Mouse (Mus musculus): ENCODE data around the gene Slc31a2. TPM values are rescaled to one million over a fixed set of nuclear protein-coding genes. Genes with fewer than 3 reads are reported as not detected.

The Slc31a2 gene
- total and polyA plus RNA-seq, 3 experiments: 6.2 to 8.6 (median 6.9) TPM

DNA sequence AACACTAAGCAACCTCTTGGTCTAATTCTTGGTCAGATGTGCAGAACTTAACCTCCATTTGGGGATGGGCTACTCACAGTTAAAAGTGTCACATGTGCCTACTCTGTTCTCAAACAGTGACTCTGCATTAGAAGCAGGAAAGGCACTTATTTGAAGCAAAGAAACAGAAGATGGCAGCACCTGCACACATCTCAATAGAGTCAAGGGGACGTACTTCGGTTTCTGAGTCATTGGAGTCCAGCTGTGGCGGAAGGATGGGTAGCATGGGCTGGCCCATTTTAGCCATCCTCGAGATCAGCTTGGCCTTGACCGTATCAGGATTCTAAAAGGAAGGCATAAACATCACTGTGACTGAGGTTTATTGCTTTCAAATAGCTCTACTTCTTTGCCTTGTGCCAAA is 69.6 kb downstream of the Slc31a2 start:
- Histone ChIP-seq H3K4me3 (replicated peaks in 1 of 3; ENCODE audit: low read depth in 2 of 3, low read length in 2 of 3, poor library complexity in 1 of 3) (no peak overlapping the region), H3K79me2 (replicated peaks; ENCODE audit: control insufficient read depth, extremely low read depth, insufficient read depth, poor library complexity, severe bottlenecking) (no peaks in the 10 kb centered on the region), H3K4me2 (ENCODE audit: insufficient read depth, low read depth, poor library complexity, severe bottlenecking) (no peak overlapping the region), H3K4me1 (ENCODE audit: control insufficient read depth in 1 of 2, insufficient read depth in 2 of 2) (no peaks in the 10 kb centered on the region), H3K9me3 (replicated peaks; ENCODE audit: low read length) (no peaks in the 10 kb centered on the region), H3K9ac (ENCODE audit: insufficient read depth, low read depth) (no peak overlapping the region), H3K27ac (ENCODE audit: insufficient read depth, low read depth) (no peak overlapping the region), H3K27me3 (replicated peaks) (no peaks in the 10 kb centered on the region), H3K36me3 (replicated peaks in 1 of 2; ENCODE audit: control insufficient read depth in 1 of 2, insufficient read depth in 1 of 2, low read length in 1 of 2) (peaks cover 48 to 88% of the 10 kb centered on the region in 2 experiments)
- TF ChIP-seq CHD1 (IDR thresholded peaks at IDR 0.05; ENCODE audit: low read depth, low read length): no peak
- TF ChIP-seq BHLHE40 (IDR thresholded peaks at IDR 0.05; ENCODE audit: low read depth, low read length): no peak
- peak; percentile 40 for TF ChIP-seq RAD21 (IDR thresholded peaks at IDR 0.05; ENCODE audit: low read depth, low read length)
- TF ChIP-seq CTCF (conservative IDR thresholded peaks at IDR 0.05 in 1 of 2, IDR thresholded peaks at IDR 0.05 in 1 of 2; ENCODE audit: low read depth in 2 of 2, low read length in 2 of 2): peak in 1 of 2 experiments; percentile 41; a peak in 2 of 4 replicates
- no peak for DNase-seq (ENCODE audit: extremely low read depth)
- dilution Hi-C loops (cut with MboI; ENCODE audit: extremely low pct_ligation_motif_present, extremely low pct_unique_long_range_greater_than_20kb, low sequenced_read_pairs): no loop called here
- in situ Hi-C loops (cut with MboI; ENCODE audit: low pct_ligation_motif_present, low pct_unique_long_range_greater_than_20kb, low sequenced_read_pairs): no loop called here

DNA sequence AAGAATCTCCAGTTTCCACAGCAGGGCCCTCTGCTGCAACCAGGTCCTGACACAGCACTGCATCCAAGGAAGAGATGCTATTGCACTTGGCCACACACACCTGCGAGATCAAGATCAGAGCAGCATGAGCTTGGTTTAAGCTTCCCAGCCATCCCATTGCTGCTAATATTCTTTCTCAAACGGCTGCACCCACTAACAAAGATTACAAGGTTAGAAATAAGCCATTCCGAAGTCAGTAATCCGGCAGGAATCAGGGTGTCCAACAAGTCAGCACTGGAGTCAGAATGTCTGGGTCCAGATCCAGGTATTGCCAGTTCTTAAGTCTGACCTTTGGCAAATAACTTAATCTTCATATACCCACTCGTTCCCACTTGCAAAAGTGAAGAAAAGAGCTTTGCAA is 76.2 kb downstream of the Slc31a2 start:
- no peaks in the 10 kb centered on the region for H3K4me1 ChIP-seq (ENCODE audit: control insufficient read depth in 1 of 2, insufficient read depth in 2 of 2)
- no peaks in the 10 kb centered on the region for H3K79me2 ChIP-seq (replicated peaks; ENCODE audit: control insufficient read depth, extremely low read depth, insufficient read depth, poor library complexity, severe bottlenecking)
- no peak overlapping the region for H3K4me2 ChIP-seq (ENCODE audit: insufficient read depth, low read depth, poor library complexity, severe bottlenecking)
- H3K9ac ChIP-seq (ENCODE audit: insufficient read depth, low read depth): no peak overlapping the region
- DNase-seq (ENCODE audit: extremely low read depth): no peak
- TF ChIP-seq PAX5 (IDR thresholded peaks at IDR 0.05; ENCODE audit: low read length): no peak
- TF ChIP-seq ELF1 (IDR thresholded peaks at IDR 0.05; ENCODE audit: low read depth, low read length): no peak
- TF ChIP-seq HCFC1 (IDR thresholded peaks at IDR 0.05; ENCODE audit: low read depth, low read length): no peak
- no peak for TF ChIP-seq GABPA (IDR thresholded peaks at IDR 0.05; ENCODE audit: insufficient replicate concordance, low read depth, low read length)
- no peak for TF ChIP-seq MAZ (IDR thresholded peaks at IDR 0.05; ENCODE audit: low read depth, low read length)
- H3K36me3 ChIP-seq (replicated peaks in 1 of 2; ENCODE audit: control insufficient read depth in 1 of 2, insufficient read depth in 1 of 2, low read length in 1 of 2): peaks cover 56 to 88% of the 10 kb centered on the region in 2 experiments
- no peaks in the 10 kb centered on the region for H3K27me3 ChIP-seq (replicated peaks)
- no peak overlapping the region for H3K4me3 ChIP-seq (replicated peaks in 1 of 3; ENCODE audit: low read depth in 2 of 3, low read length in 2 of 3, poor library complexity in 1 of 3)
- dilution Hi-C loops (cut with MboI; ENCODE audit: extremely low pct_ligation_motif_present, extremely low pct_unique_long_range_greater_than_20kb, low sequenced_read_pairs) (no loop called here), in situ Hi-C loops (cut with MboI; ENCODE audit: low pct_ligation_motif_present, low pct_unique_long_range_greater_than_20kb, low sequenced_read_pairs) (no loop called here)
- no peaks in the 10 kb centered on the region for H3K9me3 ChIP-seq (replicated peaks; ENCODE audit: low read length)
- H3K27ac ChIP-seq (ENCODE audit: insufficient read depth, low read depth): no peak overlapping the region

DNA sequence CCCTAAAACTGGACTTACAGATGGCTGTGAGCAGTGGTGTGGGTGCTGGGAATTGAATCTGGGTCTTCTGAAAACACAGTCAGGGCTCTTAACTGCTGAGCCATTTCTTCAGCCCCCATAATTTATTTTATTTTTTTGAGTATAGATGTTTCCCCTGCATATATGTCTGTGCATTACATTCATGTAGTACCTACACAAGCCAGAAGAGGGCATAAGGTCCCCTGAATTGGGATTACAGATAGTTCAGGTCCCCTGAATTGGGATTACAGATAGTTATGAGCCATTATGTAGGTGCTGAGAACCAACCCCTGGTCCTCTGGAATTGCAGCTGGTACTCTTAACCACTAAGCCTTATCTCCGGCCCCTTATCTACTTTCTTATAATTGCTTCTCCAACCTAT is 81.6 kb downstream of the Slc31a2 start:
- Histone ChIP-seq H3K36me3 (replicated peaks in 1 of 2; ENCODE audit: control insufficient read depth in 1 of 2, insufficient read depth in 1 of 2, low read length in 1 of 2) (peaks cover 53 to 85% of the 10 kb centered on the region in 2 experiments), H3K9me3 (replicated peaks; ENCODE audit: low read length) (no peaks in the 10 kb centered on the region), H3K79me2 (replicated peaks; ENCODE audit: control insufficient read depth, extremely low read depth, insufficient read depth, poor library complexity, severe bottlenecking) (no peaks in the 10 kb centered on the region), H3K4me2 (ENCODE audit: insufficient read depth, low read depth, poor library complexity, severe bottlenecking) (no peak overlapping the region), H3K4me3 (replicated peaks in 1 of 3; ENCODE audit: low read depth in 2 of 3, low read length in 2 of 3, poor library complexity in 1 of 3) (no peak overlapping the region), H3K4me1 (ENCODE audit: control insufficient read depth in 1 of 2, insufficient read depth in 2 of 2) (peaks cover 0 to 14% of the 10 kb centered on the region in 2 experiments; a peak in 1 of 4 replicates), H3K27ac (ENCODE audit: insufficient read depth, low read depth) (no peak overlapping the region), H3K9ac (ENCODE audit: insufficient read depth, low read depth) (no peak overlapping the region), H3K27me3 (replicated peaks) (no peaks in the 10 kb centered on the region)
- dilution Hi-C loops (cut with MboI; ENCODE audit: extremely low pct_ligation_motif_present, extremely low pct_unique_long_range_greater_than_20kb, low sequenced_read_pairs) (no loop called here), in situ Hi-C loops (cut with MboI; ENCODE audit: low pct_ligation_motif_present, low pct_unique_long_range_greater_than_20kb, low sequenced_read_pairs) (loop anchor here (10.0 kb wide), 1 partner anchor 171 kb away; the partner anchor contains the start of gene Alad)
- TF ChIP-seq GABPA (IDR thresholded peaks at IDR 0.05; ENCODE audit: insufficient replicate concordance, low read depth, low read length) (no peak), RAD21 (IDR thresholded peaks at IDR 0.05; ENCODE audit: low read depth, low read length) (peak; percentile 45), CTCF (conservative IDR thresholded peaks at IDR 0.05 in 1 of 2, IDR thresholded peaks at IDR 0.05 in 1 of 2; ENCODE audit: low read depth in 2 of 2, low read length in 2 of 2) (peak in 1 of 2 experiments; percentile 43; a peak in 3 of 4 replicates), KAT2A (IDR thresholded peaks at IDR 0.05; ENCODE audit: insufficient replicate concordance, low read length) (no peak), SMC3 (IDR thresholded peaks at IDR 0.05; ENCODE audit: low read depth, low read length) (peak; percentile 24), MEF2A (IDR thresholded peaks at IDR 0.05; ENCODE audit: borderline replicate concordance, low read depth, low read length) (no peak), MAFK (IDR thresholded peaks at IDR 0.05; ENCODE audit: insufficient replicate concordance, low read length) (no peak)
- peak; percentile 39 for DNase-seq (ENCODE audit: extremely low read depth)
